ENCODE assay signal across 11 mouse cellular contexts in the genomic region with DNA sequence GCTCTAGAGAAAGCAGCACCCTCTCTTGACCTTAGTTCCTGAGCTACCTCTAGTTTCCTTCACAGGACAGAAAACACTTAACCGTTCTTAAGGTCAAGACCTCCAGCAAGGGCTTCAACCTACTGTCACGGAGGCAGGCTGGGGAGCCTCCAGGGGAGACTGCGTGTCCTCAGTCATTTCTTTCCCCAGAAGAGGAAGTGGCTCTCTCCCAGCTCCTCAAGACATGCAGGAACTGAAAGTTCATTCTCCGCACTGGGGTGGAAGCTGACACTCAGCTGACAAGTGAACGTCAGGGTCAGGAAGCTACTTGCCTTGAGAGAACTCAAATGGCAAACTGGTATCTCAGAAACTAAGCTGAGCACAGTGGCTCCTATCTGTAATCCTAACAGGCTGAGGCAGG. TPM values are rescaled to one million over a fixed set of nuclear protein-coding genes. Genes with fewer than 3 reads are reported as not detected.
A peak's percentile ranks its signal among the peaks of the same experiment; 100 is the strongest.
DNase-seq lines count a peak whose midpoint lies in the region; ATAC-seq and TF ChIP-seq lines count a peak whose summit lies in the region.
"Had no signal": no experiment of that assay in that cellular context is flagged by ENCODE, and none has a peak within 500 bp of the region (broad histone marks: within the 10 kb centered on the region; RNA-seq: fewer than 3 reads in every experiment).

No protein-coding gene starts in this region.

- peak overlapping the region; percentile 56; the same call in 1 of the 2 replicates for H3K27ac ChIP-seq in heart, embryonic 10.5 days
- peak overlapping the region; percentile 39; the same call in 1 of the 2 replicates for H3K27ac ChIP-seq in liver, embryonic 15.5 days (replicated peaks)
- peak overlapping the region; percentile 13; the same call in 1 of the 2 replicates for H3K27ac ChIP-seq in stomach, embryonic 15.5 days
- no peak overlapping the region for H3K27ac ChIP-seq in forebrain, embryonic 15.5 days (replicated peaks)
- no peak overlapping the region for H3K27ac ChIP-seq in midbrain, embryonic 11.5 days (ENCODE audit: low read depth, low read length)
- H3K27ac ChIP-seq: embryonic facial prominence, embryonic 15.5 days had no signal

- H3K9ac ChIP-seq in liver, embryonic 15.5 days: no peak overlapping the region
- H3K9ac ChIP-seq in stomach, embryonic 15.5 days: no peak overlapping the region
- H3K9ac ChIP-seq in forebrain, embryonic 15.5 days (replicated peaks): no peak overlapping the region
- H3K9ac ChIP-seq in midbrain, embryonic 11.5 days (ENCODE audit: low read length): no peak overlapping the region
- H3K9ac ChIP-seq: embryonic facial prominence, embryonic 15.5 days had no signal

- no peak overlapping the region for H3K4me3 ChIP-seq in lung, adult 2 months (replicated peaks; ENCODE audit: extremely low read depth, low read depth, low read length)
- H3K4me3 ChIP-seq in heart, embryonic 10.5 days: no peak overlapping the region
- H3K4me3 ChIP-seq in liver, embryonic 15.5 days (replicated peaks): no peak overlapping the region
- H3K4me3 ChIP-seq in stomach, embryonic 15.5 days (replicated peaks): no peak overlapping the region
- H3K4me3 ChIP-seq in forebrain, embryonic 15.5 days: no peak overlapping the region
- H3K4me3 ChIP-seq in midbrain, embryonic 11.5 days (ENCODE audit: low read depth, low read length): no peak overlapping the region
- H3K4me3 ChIP-seq: embryonic facial prominence, embryonic 15.5 days had no signal

- peaks cover 38% of the 10 kb centered on the region for H3K4me1 ChIP-seq in lung, adult 2 months (ENCODE audit: control insufficient read depth, insufficient read depth, low read length)
- peaks cover 52% of the 10 kb centered on the region for H3K4me1 ChIP-seq in heart, embryonic 10.5 days
- H3K4me1 ChIP-seq in liver, embryonic 15.5 days (replicated peaks): peaks cover 59% of the 10 kb centered on the region
- H3K4me1 ChIP-seq in stomach, embryonic 15.5 days: 0 out of 2 replicates have a peak, but pooled peaks cover 3% of the 10 kb centered on the region
- H3K4me1 ChIP-seq in forebrain, embryonic 15.5 days: peaks cover 26% of the 10 kb centered on the region
- no peaks in the 10 kb centered on the region for H3K4me1 ChIP-seq in midbrain, embryonic 11.5 days (ENCODE audit: control insufficient read depth, insufficient read depth, low read length)

- no peak for TF ChIP-seq POLR2A in lung, adult 2 months (IDR thresholded peaks at IDR 0.05; ENCODE audit: borderline replicate concordance, extremely low read depth, low read depth, low read length)

- 3% methylated on average over 5 of the region's 5 CpGs for WGBS in lung, adult 2 months
- 33% methylated on average over 5 of the region's 5 CpGs for WGBS in heart, embryonic 10.5 days
- 27% methylated on average over 5 of the region's 5 CpGs for WGBS in liver, embryonic 15.5 days (ENCODE audit: insufficient replicate concordance)
- 56% methylated on average over 5 of the region's 5 CpGs for WGBS in stomach, embryonic 15.5 days
- 87% methylated on average over 5 of the region's 5 CpGs for whole genome bisulfite sequencing in forebrain, embryonic 15.5 days
- WGBS in midbrain, embryonic 11.5 days: 83% methylated on average over 5 of the region's 5 CpGs

- no peak for ATAC-seq in liver, embryonic 15.5 days (ENCODE audit: insufficient read depth)
- ATAC-seq in stomach, embryonic 15.5 days (ENCODE audit: insufficient read depth, low FRiP score, low read depth): no peak
- ATAC-seq in forebrain, embryonic 15.5 days (replicated peaks): no peak
- no peak for ATAC-seq in midbrain, embryonic 11.5 days (ENCODE audit: low FRiP score)
- ATAC-seq: midbrain, embryonic 16.5 days had no signal

- H3K27me3 ChIP-seq in heart, embryonic 10.5 days (ENCODE audit: insufficient read depth, poor library complexity, severe bottlenecking): no peaks in the 10 kb centered on the region
- H3K27me3 ChIP-seq in liver, embryonic 15.5 days: no peaks in the 10 kb centered on the region
- no peaks in the 10 kb centered on the region for H3K27me3 ChIP-seq in stomach, embryonic 15.5 days (replicated peaks)
- no peaks in the 10 kb centered on the region for H3K27me3 ChIP-seq in forebrain, embryonic 15.5 days
- no peaks in the 10 kb centered on the region for H3K27me3 ChIP-seq in midbrain, embryonic 11.5 days (ENCODE audit: control insufficient read depth, insufficient read depth, low read length)
- H3K27me3 ChIP-seq: embryonic facial prominence, embryonic 15.5 days had no signal

- H3K36me3 ChIP-seq in heart, embryonic 10.5 days: peaks cover 30% of the 10 kb centered on the region
- H3K36me3 ChIP-seq in liver, embryonic 15.5 days (replicated peaks): peaks cover 31% of the 10 kb centered on the region
- peaks cover 12% of the 10 kb centered on the region; the same call in 1 of the 2 replicates for H3K36me3 ChIP-seq in stomach, embryonic 15.5 days
- H3K36me3 ChIP-seq in forebrain, embryonic 15.5 days: peaks cover 10% of the 10 kb centered on the region
- H3K36me3 ChIP-seq in midbrain, embryonic 11.5 days (ENCODE audit: control insufficient read depth, insufficient read depth, low read length): peaks cover 2% of the 10 kb centered on the region; the same call in 1 of the 2 replicates

- no peaks in the 10 kb centered on the region for H3K9me3 ChIP-seq in heart, embryonic 10.5 days
- H3K9me3 ChIP-seq in liver, embryonic 15.5 days (replicated peaks): no peaks in the 10 kb centered on the region
- H3K9me3 ChIP-seq in stomach, embryonic 15.5 days: no peaks in the 10 kb centered on the region
- no peaks in the 10 kb centered on the region for H3K9me3 ChIP-seq in forebrain, embryonic 15.5 days
- H3K9me3 ChIP-seq in midbrain, embryonic 11.5 days (ENCODE audit: control insufficient read depth, low read length): no peaks in the 10 kb centered on the region
- H3K9me3 ChIP-seq: embryonic facial prominence, embryonic 15.5 days had no signal

- peak; percentile 66 to 68 for DNase-seq in lung, adult 18-20 months
- no peak for DNase-seq in lung, adult 2 months
- no peak for DNase-seq in heart, embryonic 10.5 days (ENCODE audit: low spot score)
- DNase-seq in midbrain, embryonic 11.5 days (ENCODE audit: low spot score, missing footprints): no peak
- no peak for DNase-seq in urinary bladder, adult 2 months (ENCODE audit: low spot score)
- DNase-seq: thymus, adult 2 months had no signal

- H3K4me2 ChIP-seq in liver, embryonic 15.5 days: no peak overlapping the region
- no peak overlapping the region for H3K4me2 ChIP-seq in stomach, embryonic 15.5 days
- no peak overlapping the region for H3K4me2 ChIP-seq in forebrain, embryonic 15.5 days (replicated peaks)
- no peak overlapping the region for H3K4me2 ChIP-seq in midbrain, embryonic 11.5 days
- H3K4me2 ChIP-seq: embryonic facial prominence, embryonic 15.5 days had no signal

- TF ChIP-seq CTCF in lung, adult 2 months (IDR thresholded peaks at IDR 0.05; ENCODE audit: insufficient read depth, low read length): no peak

RNA-seq across cellular contexts. Expression of a gene that starts 15.6 kb away (rescaled TPM):
- 38.3 and 46.6 TPM in 2 replicates for polyA plus RNA-seq in lung, adult 2 months (2012; rRNA removed)
- polyA plus RNA-seq in heart, embryonic 10.5 days (2016; fragmentation: Nextera tagmentation; extraction: Ambion mirVana): 78.4 and 107 TPM in 2 replicates
- polyA plus RNA-seq in liver, embryonic 15.5 days (2015; fragmentation: Nextera tagmentation; extraction: Ambion mirVana): 53.4 and 55.8 TPM in 2 replicates
- polyA plus RNA-seq in stomach, embryonic 15.5 days (2015; fragmentation: Nextera tagmentation; extraction: Ambion mirVana): 83.5 and 85.7 TPM in 2 replicates
- polyA plus RNA-seq in forebrain, embryonic 15.5 days (2015; fragmentation: Nextera tagmentation; extraction: Ambion mirVana): 180 and 199 TPM in 2 replicates
- 74.3 and 77.7 TPM in 2 replicates for polyA plus RNA-seq in midbrain, embryonic 11.5 days (2014; fragmentation: Nextera tagmentation; extraction: Ambion mirVana)
- 57.2 and 62.8 TPM in 2 replicates for polyA plus RNA-seq in urinary bladder, adult 2 months (2012; rRNA removed)

Comparison
In these comparisons a context has a peak if more than half of its experiments do, and no peak if none do; other contexts are left out.
1. DNase-seq: peak in lung, adult 18-20 months (2 of 2); none in lung, adult 2 months (single experiment), heart, embryonic 10.5 days (single experiment), midbrain, embryonic 11.5 days (single experiment) and urinary bladder, adult 2 months (single experiment).
2. H3K27ac ChIP-seq: peak in heart, embryonic 10.5 days (single experiment), liver, embryonic 15.5 days (single experiment) and stomach, embryonic 15.5 days (single experiment); none in forebrain, embryonic 15.5 days (single experiment) and midbrain, embryonic 11.5 days (single experiment).